Mouse (Mus musculus): ENCODE results near the gene Pacsin3. TPM values are rescaled to one million over a fixed set of nuclear protein-coding genes. Genes with fewer than 3 reads are reported as not detected.
"Not testable (repeated sequence)": the region's sequence is repeated elsewhere in the genome, so short reads cannot be mapped to it uniquely, and the experiment has no call there.

Pacsin3 gene
- 10 to 100 TPM; 23.8 to 30.1 TPM for total RNA-seq (2021)

DNA sequence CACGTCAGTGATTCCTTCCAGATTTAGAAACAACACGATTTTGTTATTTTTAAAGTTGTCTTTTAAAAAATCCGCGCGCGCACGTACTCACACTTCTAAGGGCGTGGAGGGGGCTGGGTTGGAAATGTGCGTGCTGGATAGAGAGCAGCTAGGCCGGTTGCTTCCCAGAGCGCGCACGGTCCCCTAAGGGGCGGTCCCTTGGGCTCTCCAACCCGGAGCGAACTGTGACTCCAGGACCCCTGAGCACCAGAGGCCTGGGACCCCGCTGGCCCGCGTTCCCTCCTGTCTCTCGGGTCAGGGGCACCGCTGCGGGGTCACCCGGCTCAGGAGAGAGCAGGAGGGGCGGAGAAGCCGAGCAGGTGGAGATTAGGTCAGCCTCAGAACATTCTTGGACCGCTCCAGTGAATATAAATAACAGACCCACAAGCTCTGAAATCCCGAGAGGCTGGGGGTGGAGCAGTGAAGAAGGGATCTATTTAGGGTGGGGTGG is at the start of gene Pacsin3:
Pacsin3 (plus strand) TSS at position 294 of the 490 bp plus-strand sequence.
- DNase-seq, result no peak

DNA sequence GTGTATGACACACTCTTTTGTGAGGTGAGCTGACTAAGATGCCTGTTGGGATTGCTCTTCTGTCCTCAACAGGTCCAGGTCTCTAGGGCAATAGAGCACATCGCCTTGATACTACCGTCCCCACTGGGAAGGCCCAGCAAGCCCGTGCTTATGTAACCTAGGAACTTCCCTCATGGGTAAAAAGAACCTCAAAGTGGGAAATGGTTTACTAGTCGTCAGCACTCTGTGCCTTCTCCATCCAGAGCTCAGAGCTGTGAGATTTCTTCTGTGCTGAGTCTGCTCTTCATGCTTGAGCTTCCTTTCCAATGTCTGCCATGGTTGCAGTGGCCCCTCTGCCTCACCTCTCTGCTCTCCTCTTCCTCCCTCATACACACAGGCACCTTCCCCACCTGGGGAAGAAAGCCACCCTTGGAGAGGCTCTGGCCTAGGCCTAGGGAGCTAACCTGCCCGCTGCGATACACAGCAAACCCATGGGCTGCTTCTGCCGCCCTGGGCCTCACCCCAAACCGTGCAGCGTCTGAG is 49.4 kb upstream of the Pacsin3 start:
- DNase-seq, result no peak

DNA sequence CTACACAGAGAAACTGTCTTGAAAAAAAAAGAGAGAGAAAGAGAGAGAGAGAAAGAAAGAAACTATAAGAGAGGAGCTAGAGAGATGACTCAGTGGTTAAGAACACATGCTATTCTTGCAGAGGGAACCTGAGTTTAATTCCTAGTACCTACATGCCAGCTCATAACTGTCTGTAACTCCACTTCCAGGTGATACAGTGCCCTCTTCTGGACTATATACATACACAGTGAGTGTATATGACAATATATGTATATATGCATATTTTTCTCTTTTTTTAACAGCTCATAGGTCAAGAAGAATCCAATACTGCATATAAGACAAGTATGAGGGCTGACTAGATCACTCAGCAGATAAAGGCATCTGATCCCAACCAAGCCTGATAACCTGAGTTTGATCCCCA is 42.4 kb upstream of the Pacsin3 start:
- DNase-seq, result no peak

DNA sequence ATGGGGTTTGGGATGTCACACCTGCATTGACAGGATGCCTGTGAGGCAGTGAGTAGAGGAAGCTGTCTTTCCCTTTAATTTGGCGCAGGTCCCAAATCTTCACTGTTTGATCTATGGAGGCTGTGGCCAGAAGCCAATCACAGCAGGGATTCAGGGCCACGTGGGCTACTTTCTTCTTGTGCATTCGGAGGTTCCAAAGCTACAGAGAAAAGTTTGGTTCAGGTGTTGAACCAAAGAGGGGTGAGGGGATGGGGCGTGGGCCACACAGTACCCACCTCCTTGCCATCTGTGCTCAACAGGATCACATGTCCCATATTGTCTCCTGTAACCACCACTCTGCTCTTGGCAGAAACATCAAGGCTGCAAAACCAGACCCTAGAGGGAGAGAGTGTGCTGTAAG is 38.7 kb upstream of the Pacsin3 start:
- DNase-seq, result no peak

DNA sequence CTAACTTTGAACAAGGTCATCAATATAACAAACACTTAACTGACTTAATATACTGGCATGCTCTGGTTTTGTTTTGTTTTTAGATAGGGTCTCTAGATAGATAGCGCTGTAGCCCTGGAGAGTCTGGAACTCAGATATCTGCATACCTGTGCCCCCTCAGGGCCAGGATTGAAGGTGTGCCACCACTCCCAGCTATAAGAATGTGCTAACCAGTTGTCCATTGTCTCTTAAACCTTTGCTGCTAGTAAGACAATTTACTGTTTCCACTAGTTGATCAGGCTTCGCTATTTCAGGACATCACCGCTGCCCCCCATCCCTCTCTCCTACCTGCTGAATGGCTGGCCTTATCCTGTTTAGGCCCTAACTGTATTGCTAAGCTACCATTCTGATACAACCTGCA is 35.3 kb upstream of the Pacsin3 start:
- no peak for DNase-seq

DNA sequence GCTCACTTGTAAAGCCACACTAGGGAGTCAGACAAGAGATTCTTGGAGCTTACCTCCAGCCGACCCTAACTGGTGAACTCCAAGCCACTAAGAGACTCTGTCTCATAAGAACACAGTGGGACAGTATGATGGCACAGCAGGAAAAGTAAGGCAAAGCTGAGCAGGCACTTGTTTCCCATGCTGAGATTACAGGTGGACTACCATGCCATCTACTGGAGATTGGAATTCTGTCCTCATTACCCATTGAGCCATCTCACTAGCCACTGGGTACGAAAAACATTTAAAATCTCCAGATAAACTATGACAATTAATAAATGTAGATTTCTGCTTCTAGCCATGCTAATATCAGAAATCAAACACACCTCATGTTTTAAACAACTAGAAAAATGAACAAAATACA is 32.1 kb upstream of the Pacsin3 start:
- no peak for DNase-seq

DNA sequence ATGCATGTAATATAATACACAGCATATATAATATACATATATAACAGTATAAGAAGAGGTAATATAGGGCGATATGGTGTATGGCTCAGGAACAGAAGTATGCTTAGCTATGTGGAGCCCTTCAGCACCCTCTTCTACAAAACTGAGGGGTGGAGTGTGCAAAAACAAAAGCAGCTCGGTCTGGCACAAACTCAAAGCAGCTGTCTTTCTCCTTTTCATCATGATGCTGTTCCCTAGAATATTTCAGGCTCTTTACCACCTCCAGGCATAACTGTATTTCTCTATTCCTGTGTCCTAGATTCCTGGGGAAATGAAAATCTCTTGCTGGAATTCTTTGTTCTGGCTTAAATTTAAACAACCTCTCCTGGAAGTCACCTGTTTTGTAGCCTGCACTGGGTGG is 26.0 kb upstream of the Pacsin3 start:
- DNase-seq, result no peak

DNA sequence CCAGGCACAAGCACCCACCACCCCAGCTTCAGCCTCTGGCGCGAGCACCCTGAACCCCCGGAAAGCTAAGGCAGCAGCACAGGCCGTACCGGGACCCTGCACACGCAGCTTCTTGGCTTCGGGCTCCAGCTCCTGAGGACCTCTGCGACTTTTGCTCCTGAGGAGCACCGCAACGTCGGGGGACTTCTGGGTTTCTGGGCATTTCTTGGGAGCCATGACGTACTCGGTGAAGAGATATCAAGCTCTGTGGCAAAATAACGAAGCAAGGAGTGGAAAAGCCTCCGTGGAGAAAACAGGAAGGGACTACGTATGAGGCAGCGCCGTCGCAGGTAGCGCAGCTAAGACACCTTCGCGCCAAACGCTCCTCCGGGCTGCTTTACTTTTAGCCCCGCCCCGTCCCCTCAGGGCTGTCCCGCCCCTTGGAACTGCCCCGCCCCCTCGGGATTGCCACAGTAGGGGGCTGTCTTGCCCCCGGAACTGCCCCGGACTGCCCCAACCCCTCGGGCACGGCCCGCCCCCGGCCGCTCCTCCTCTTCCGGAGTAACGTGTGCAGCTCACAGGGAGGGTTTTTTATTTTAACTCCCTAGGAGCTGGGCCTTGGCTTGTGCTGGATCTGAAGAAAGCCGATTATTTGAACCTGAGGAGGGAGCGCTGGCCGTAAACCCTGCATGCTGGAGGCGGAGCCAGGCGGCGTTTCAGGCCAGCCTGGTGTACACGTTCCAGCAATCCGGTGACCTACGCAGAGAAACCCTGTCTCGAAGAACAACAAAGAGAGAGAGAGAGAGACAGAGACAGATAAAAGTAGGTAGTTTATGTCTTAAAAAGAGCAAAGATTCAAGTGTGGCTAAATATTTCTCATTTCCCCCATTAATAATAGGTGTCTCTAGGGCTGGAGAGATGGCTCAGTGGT is 18.9 kb upstream of the Pacsin3 start, which contains the start of gene Ddb2:
Ddb2 (minus strand) TSS at position 382 of the 910 bp plus-strand sequence.
- peak; percentile 85 to 86 for DNase-seq

DNA sequence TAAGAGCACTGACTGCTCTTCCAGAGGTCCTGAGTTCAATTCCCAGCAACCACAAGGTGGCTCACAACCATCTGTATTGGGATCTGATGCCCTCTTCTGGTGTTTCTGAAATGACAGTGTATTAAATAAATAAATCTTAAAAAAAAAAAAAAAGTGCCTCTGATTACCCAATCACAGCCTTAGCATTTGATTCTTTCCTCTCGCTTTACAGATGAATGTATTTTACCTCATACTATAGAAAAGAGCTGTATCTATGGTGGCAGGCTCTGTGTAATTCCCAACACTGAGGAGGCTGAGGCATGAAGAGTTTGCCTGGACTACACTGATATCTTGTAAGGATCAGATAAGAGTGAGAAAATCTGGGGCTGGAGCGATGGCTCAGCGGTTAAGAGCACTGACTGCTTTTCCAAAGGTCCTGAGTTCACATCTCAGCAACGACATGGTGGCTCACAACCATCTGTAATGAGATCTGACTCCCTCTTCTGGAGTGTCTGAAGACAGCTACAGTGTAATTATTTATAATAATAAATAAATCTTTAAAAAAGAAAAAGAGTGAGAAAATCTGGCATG is 18.2 kb upstream of the Pacsin3 start:
- not testable (repeated sequence) for DNase-seq

DNA sequence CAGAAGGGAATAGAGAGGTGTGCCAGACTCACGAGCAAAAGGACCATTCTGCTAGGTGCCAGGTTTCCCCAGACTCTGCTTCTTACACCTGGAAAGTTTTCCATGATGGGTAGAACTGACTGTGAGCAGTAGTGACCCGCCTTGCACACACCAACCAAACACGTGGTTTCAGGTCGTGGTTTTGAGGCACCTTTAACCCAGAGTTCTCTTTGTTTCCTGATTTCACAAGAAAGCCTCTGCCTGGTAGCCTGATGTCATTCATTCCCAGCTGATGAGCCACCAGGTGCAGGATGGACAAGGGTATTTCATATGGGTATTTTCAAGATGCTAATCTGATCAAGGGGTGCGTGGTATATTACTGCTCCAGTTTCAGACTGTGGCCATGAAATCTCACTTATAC is 13.2 kb upstream of the Pacsin3 start:
- no peak for DNase-seq

DNA sequence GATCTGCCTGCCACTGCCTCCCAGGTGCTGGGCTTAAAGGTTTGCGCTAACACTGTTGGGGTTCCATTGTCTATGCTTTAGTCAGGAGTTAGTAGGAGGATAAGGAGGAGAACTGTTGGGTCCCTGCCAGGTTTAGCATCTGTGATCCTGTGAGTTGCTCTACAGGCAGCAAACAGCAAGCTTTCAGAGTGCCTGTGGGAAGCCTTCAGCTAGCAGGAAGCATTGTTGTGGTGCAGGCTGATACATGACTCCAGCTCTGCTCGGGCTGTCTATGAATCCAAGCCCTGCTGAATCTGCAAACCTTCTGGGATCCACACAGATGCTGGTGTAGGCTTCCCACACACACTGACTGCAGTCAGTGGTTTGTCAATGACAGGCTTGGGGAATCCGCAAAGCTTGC is 12.3 kb upstream of the Pacsin3 start:
- peak; percentile 71 to 72 for DNase-seq

DNA sequence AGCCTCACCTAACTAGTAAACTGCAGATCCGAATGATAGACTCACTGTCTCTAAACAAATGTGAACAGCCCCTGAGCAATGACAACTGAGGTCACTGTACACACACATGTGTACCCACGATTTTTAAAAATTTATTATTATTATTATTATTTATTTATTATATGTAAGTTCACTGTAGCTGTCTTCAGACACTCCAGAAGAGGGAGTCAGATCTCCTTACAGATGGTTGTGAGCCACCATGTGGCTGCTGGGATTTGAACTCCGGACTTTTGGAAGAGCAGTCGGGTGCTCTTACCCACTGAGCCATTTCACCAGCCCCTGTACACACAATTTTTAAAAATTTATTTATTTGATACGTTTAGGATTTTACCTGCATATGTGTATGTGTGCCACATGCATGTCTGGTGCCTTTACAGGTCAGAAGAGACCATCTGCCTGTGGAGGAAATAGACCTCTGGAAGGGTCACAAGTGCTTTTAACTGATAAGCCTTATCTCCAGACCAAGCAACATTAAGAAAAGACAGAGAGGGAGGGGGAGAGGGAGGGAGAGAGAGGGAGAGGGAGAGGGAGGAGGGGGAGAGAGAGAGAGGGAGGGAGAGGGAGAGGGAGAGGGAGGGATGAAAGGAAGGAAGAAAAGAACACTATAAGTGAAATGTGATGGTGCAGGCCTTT is 11.1 kb upstream of the Pacsin3 start:
- no peak for DNase-seq

DNA sequence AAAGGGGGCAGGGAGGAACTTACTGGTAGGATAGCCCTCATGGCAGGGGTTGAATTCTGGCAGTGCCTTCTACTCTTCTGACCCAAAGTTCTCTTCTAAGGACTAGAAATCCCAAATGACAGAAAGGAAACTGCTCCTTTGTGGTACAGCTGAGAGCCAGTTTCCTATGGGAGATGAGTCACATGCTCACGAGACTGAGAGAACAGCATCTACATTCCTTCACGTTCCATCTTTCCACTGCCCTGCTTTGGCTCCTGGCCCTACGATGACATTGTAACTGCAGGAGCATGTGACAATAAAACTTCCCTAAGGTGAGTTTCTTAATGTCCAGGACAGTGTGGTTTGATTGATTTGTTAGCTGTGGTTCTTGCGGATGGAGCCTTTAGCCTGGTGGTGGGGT is 7.4 kb upstream of the Pacsin3 start:
- DNase-seq, result no peak

DNA sequence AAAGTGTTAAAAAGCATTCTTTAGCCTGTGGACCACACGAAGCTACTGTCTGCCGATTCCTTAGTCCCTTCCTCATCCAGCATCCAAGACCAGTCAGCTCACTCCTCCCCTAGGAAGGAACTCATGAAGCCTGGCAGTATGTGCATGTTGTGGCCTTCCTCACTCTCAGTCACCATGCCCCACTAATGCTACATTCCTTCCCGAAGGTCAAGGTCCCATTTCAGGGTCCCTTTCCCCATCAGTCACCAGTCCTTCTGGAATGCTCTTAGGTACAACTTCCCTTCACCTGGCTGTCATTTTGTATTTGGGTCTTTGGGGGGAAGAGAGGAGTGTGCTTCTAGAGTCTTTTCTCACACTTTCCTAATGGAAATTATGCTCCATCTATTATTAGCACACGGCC is 3.8 kb upstream of the Pacsin3 start:
- DNase-seq, result no peak

DNA sequence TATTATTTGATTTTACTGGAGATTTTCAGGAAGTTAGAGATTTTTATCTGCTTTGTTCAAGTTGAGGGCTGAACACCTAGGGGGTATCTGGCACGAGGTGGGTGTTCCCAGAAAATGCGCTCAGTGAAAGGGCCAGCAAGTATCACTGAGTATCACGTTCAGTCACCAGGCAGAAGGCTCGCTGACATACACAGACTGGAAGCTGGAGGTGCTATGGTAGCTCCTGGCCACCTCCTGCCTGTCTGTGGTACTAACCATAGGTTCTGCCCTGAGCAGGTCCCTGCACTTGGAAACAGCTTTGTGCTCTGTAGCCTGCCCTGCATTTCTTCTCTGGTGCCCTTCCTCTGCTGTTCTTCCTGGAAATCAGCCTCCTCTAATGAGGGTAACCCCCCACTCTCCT is 3.2 kb upstream of the Pacsin3 start:
- no peak for DNase-seq

DNA sequence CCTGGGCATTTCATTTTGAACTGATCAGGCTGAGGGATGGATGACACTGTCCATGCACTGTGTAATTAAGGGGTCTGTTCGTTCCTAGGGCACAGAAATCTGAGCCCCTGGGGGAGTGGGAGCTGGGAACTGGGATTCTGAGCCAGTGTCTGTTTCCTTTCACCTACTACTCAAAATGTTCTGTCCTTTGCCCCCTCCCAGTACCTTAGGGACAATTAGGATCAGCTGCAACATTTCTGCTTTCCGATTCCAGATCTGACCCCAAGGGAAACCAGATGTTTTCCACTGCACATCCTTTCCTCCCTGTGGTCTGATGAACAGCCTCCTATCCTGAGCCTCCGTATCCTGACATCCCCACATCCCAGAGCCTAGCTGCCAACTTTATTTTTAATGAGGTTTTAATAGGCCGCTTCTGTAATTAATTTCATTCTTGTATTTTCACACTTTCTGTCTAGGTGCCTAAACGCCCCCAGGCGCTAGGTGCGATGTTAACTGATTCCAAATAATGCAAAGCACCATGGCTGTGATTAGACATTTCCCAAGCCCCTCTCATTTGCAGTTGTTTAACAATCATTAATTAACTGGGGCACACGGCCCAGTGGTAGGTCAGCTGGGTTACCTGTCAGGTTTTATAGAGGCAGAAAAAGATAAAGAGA is 901 bp upstream of the Pacsin3 start:
- DNase-seq, result no peak

DNA sequence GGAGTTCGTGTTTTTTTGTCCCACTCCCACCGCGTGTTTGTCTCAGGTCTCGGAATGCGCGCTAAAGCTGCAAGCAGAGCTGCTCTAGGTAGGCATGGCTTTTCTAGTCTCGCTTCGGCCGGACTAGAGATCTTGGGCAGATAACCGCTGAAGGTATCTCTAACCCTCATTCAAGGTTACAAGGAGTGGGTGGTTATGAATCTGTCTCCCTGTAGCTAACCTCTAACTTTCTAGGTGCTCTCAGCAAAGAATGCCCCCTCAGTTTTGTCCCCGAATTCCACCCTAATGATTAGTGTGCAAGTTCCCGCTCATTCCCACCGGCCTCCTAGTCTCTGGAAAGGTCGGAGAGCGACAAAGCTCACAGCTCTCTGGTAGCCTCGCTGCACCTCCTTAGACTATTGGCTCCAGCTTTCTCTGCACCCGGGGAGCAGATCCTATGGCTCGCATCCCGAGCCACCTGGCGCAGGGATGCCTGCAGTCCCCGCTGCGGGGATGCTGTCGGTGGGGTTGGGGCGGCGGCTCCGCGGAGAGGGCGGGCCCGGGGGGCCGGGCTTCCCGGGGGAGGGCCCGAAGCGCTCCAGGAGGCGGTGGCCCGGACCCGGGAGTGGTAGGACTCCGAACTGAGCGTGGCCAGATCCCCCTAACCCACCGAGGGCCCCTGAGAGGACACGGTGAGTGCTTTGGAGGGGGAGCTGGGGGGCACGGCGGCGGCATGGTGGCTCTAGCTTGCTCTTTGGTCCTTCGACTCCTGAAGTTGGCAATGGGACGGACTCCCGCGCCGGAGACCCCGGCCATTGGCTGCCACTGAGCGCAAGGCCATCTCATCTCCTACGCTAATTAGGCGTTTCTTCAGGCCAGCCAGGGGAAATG is 737 bp downstream of the Pacsin3 start:
- peak in 1 of 2 experiments; percentile 51 for DNase-seq

DNA sequence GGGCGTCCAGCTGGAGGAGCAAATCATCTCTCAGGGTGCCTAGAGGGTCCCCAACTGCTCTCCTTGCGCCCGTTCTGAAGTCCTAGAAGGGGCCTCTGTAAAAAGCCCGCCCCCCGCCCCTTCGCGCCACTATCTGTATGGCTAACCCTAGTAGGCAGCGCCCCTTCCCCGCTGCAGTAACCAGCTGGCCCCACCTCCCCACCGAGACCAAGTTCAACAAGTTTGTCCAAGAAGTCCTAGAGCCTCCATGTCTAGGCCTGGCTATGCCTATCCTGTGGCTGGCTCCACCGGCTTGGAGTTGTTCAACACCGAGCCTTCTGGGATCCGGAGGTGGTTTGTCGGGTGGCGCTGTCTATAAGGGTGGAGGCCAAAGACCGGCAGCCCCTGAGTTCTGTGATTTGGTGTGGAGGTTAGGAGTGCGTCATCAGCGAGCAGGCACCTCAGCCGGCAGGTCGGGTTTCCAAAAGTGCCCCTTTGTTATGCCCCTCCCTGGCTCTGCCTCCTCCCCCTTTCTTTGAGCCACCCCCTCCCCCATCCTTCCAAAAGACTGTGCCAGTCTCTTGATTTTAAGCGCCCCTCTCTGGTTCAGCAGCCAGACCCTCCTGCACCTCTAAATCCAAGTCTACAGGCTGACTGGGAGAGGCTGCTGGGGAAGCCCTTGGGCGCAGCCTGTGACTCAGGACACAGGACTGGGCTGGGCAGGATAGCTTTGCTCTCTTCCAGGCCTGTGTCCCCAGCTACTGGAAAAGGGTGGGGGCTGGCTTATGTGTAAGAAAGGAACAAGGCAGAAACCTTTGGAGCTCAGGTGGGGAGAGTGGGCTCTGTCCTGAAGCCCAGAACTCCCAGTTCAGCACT is 1.6 kb downstream of the Pacsin3 start:
- DNase-seq, result no peak

DNA sequence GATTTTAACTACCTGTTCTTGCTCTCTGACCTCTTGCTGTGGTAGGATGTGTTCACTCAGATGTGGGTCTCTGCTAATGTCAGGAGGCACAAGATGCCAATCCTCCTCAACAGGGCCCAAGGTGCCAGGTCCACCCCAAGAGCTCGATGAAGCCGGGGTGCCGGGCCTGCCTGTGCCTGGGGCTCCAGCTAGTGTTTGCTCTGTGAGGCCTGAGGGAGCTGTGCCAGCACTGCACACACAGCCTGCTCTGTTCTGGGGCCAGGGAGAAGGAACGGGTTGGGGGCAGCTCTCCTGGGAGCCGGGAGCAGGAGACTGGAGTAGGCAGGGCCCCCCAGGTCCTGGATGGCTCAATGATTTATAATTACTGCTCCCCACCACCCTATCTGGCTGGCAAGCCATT is 2.3 kb downstream of the Pacsin3 start:
- peak in 1 of 2 experiments; percentile 60 for DNase-seq

DNA sequence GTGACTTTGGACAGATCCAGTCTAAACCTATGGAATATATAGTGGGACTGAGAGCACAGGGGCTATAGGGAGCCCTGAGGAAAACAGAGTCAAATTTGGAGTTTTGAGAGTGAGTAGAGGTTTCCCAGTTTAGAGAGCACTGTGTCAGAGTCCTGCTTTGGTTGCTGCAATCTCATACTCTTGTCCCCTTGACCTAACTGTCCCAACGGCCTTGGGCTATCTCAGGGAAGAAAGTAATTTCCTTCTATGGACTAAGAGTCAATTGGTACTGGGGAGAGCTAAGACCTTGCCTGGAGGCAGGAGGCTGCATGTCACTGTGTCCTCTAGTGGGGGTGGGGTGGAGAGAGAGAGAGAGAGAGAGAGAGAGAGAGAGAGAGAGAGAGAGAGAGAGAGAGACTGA is 3.1 kb downstream of the Pacsin3 start:
- no peak for DNase-seq

Measured in layer of hippocampus, postnatal 36 days (tissue).